Mouse (Mus musculus) left cerebral cortex, adult 18-20 months (tissue): ENCODE measurements at regions not wholly inside any gene's neighbourhood (a gene's known extent, or its start where the extent isn't known, plus 50 kb on each side); places are given as distances from the start of the nearest gene placed in this dataset.

Experiments used
- DNase-seq, 2 experiments: peaks; one replicate each; pipeline ENCODE4 v3.0.0; 2021 to 2022; ENCODE audit warnings: low spot score in 2 of 2, mixed read lengths in 1 of 2

GRCm38 (mm10) chr10:104367219-104367618 is 173.4 kb downstream of the Gm4340 start:
- DNase-seq: no peak

GRCm38 (mm10) chr10:104374567-104374966 is 180.7 kb downstream of the Gm4340 start:
- DNase-seq: no peak

- DNase-seq: no peak
Measured at GRCm38 (mm10) chr10:104388254-104388653, 194.4 kb downstream of the Gm4340 start.

- DNase-seq: no peak
Measured at GRCm38 (mm10) chr10:104395711-104396110, 201.9 kb downstream of the Gm4340 start.

- DNase-seq: no peak
Measured at GRCm38 (mm10) chr10:104408751-104409150, 214.9 kb downstream of the Gm4340 start.

GRCm38 (mm10) chr10:104422541-104422940 is 228.7 kb downstream of the Gm4340 start:
- no peak for DNase-seq

- no peak for DNase-seq
Measured at GRCm38 (mm10) chr10:104423161-104423560, 229.3 kb downstream of the Gm4340 start.

- DNase-seq: no peak
Measured at GRCm38 (mm10) chr10:104423761-104424160, 229.9 kb downstream of the Gm4340 start.

- DNase-seq: no peak
Measured at GRCm38 (mm10) chr10:104444926-104445325, 251.1 kb downstream of the Gm4340 start.

GRCm38 (mm10) chr10:104455549-104456351 is 261.9 kb downstream of the Gm4340 start:
- peak in 1 of 2 experiments; percentile 1 for DNase-seq

- DNase-seq: no peak
Measured at GRCm38 (mm10) chr10:104456352-104456725, 262.5 kb downstream of the Gm4340 start.

GRCm38 (mm10) chr10:104486226-104486944 is 292.5 kb downstream of the Gm4340 start:
- DNase-seq: no peak

- no peak for DNase-seq
Measured at GRCm38 (mm10) chr10:104489301-104489700, 295.5 kb downstream of the Gm4340 start.

GRCm38 (mm10) chr10:104490943-104491631 is 297.2 kb downstream of the Gm4340 start:
- no peak for DNase-seq
